Mouse (Mus musculus) midbrain, embryonic 15.5 days (tissue): ENCODE results near the gene Trcg1. TPM values are rescaled to one million over a fixed set of nuclear protein-coding genes. Genes with fewer than 3 reads are reported as not detected.

Experiments used
- ATAC-seq: fragments of 200-750 bp; cut with Nextera tagmentation; replicated peaks from 2 replicates; pipeline ENCODE4 v1.8.0; 2017; ENCODE audit warnings: moderate TSS enrichment
- H3K27ac ChIP-seq: fragments of 300-500 bp; sonication (generic); 2 replicates; pipeline ENCODE4 v1.5.1; 2015; ENCODE audit warnings: mild to moderate bottlenecking, inconsistent platforms
- H3K27me3 ChIP-seq: fragments of 300-500 bp; sonication (generic); replicated peaks from 2 replicates; pipeline ENCODE4 v1.6.1; 2015; ENCODE audit warnings: inconsistent platforms
- H3K36me3 ChIP-seq: fragments of 300-500 bp; sonication (generic); replicated peaks from 2 replicates; pipeline ENCODE4 v1.6.1; 2015; ENCODE audit warnings: inconsistent platforms
- H3K4me1 ChIP-seq: fragments of 300-500 bp; sonication (generic); 2 replicates; pipeline ENCODE4 v1.6.1; 2015; ENCODE audit warnings: inconsistent platforms
- H3K4me2 ChIP-seq: fragments of 300-500 bp; sonication (generic); 2 replicates; pipeline ENCODE4 v1.6.1; 2015; ENCODE audit warnings: inconsistent platforms, mild to moderate bottlenecking, moderate library complexity
- H3K4me3 ChIP-seq: fragments of 300-500 bp; sonication (generic); 2 replicates; pipeline ENCODE4 v1.5.1; 2015; ENCODE audit warnings: mild to moderate bottlenecking, inconsistent platforms
- H3K9ac ChIP-seq: fragments of 300-500 bp; sonication (generic); 2 replicates; pipeline ENCODE4 v1.6.1; 2015; ENCODE audit warnings: mild to moderate bottlenecking, inconsistent platforms
- H3K9me3 ChIP-seq: fragments of 300-500 bp; sonication (generic); 2 replicates; pipeline ENCODE4 v1.6.1; 2016; ENCODE audit warnings: inconsistent platforms
- WGBS: fragments of 180-500 bp; shearing (Covaris S2); methylation state at CpG from one replicate; pipeline ENCODE4 v1.1.7; 2015; ENCODE audit warnings: mixed read lengths; 5-methylcytosine and 5-hydroxymethylcytosine counted together
- polyA plus RNA-seq: library from polyadenylated mRNA; unstranded; fragments of >200 nt; fragmentation: Nextera tagmentation; extraction: Ambion mirVana; gene quantifications from 2 replicates; pipeline ENCODE4 v1.2.1, GENCODE M21; 2015

Gene Trcg1
- polyA plus RNA-seq, 1 experiment from 2014 or later = not detected

- Histone ChIP-seq H3K27me3 (no peaks in the 10 kb centered on the region), H3K4me1 (no peaks in the 10 kb centered on the region), H3K4me2 (no peak overlapping the region), H3K4me3 (no peak overlapping the region), H3K9ac (no peak overlapping the region), H3K27ac (no peak overlapping the region), H3K36me3 (no peaks in the 10 kb centered on the region), H3K9me3 (no peaks in the 10 kb centered on the region)
- no peak for ATAC-seq
- WGBS = 82% methylated on average over 3 of the region's 3 CpGs
Observed at GRCm38 (mm10) chr9:57294905-57295304, 58.5 kb downstream of the Trcg1 start.

GRCm38 (mm10) chr9:57295666-57296065 is 59.3 kb downstream of the Trcg1 start:
- H3K4me2 ChIP-seq = no peak overlapping the region
- ATAC-seq = no peak
- H3K27ac ChIP-seq = no peak overlapping the region
- H3K9ac ChIP-seq = no peak overlapping the region
- H3K27me3 ChIP-seq = no peaks in the 10 kb centered on the region
- no peak overlapping the region for H3K4me3 ChIP-seq
- WGBS = 78% methylated on average over 3 of the region's 3 CpGs
- no peaks in the 10 kb centered on the region for H3K36me3 ChIP-seq
- no peaks in the 10 kb centered on the region for H3K9me3 ChIP-seq
- H3K4me1 ChIP-seq = no peaks in the 10 kb centered on the region

GRCm38 (mm10) chr9:57296277-57296676 is 59.9 kb downstream of the Trcg1 start:
- no peak overlapping the region for H3K4me3 ChIP-seq
- no peaks in the 10 kb centered on the region for H3K9me3 ChIP-seq
- no peak for ATAC-seq
- H3K4me1 ChIP-seq = no peaks in the 10 kb centered on the region
- no peak overlapping the region for H3K4me2 ChIP-seq
- WGBS = 63% methylated on average over 8 of the region's 8 CpGs
- H3K27ac ChIP-seq = no peak overlapping the region
- H3K27me3 ChIP-seq = no peaks in the 10 kb centered on the region
- H3K36me3 ChIP-seq = no peaks in the 10 kb centered on the region
- H3K9ac ChIP-seq = no peak overlapping the region

GRCm38 (mm10) chr9:57297938-57298337 is 61.6 kb downstream of the Trcg1 start:
- H3K36me3 ChIP-seq = no peaks in the 10 kb centered on the region
- no peak for ATAC-seq
- no peak overlapping the region for H3K4me2 ChIP-seq
- H3K4me3 ChIP-seq = no peak overlapping the region
- H3K4me1 ChIP-seq = no peaks in the 10 kb centered on the region
- 93% methylated on average over 2 of the region's 2 CpGs for WGBS
- H3K9me3 ChIP-seq = no peaks in the 10 kb centered on the region
- no peaks in the 10 kb centered on the region for H3K27me3 ChIP-seq
- no peak overlapping the region for H3K9ac ChIP-seq
- no peak overlapping the region for H3K27ac ChIP-seq

Other genes starting within 250 kb of the Trcg1 start
- 25.8 and 28.0 TPM in 2 replicates for gene Ptpn9, start 241.6 kb upstream of the Trcg1 start, polyA plus RNA-seq
- 25.0 and 25.9 TPM in 2 replicates for gene Sin3a, start 164.5 kb upstream of the Trcg1 start, polyA plus RNA-seq
- gene Man2c1, start 105.9 kb upstream of the Trcg1 start, polyA plus RNA-seq = 102 and 109 TPM in 2 replicates
- 9.9 and 10.5 TPM in 2 replicates for gene Neil1, start 88.3 kb upstream of the Trcg1 start, polyA plus RNA-seq
- gene Commd4, start 78.2 kb upstream of the Trcg1 start, polyA plus RNA-seq = 196 and 201 TPM in 2 replicates
- 4.0 and 4.4 TPM in 2 replicates for gene 1700017B05Rik, start 26.1 kb downstream of the Trcg1 start, polyA plus RNA-seq
- 24.7 and 28.0 TPM in 2 replicates for gene Ppcdc, start 203.6 kb downstream of the Trcg1 start, polyA plus RNA-seq
- gene Scamp5, start 231.5 kb downstream of the Trcg1 start, polyA plus RNA-seq = 153 and 155 TPM in 2 replicates